Mouse (Mus musculus) hindbrain, embryonic 12.5 days (tissue): ENCODE results near the gene Apol7a. TPM values are rescaled to one million over a fixed set of nuclear protein-coding genes. Genes with fewer than 3 reads are reported as not detected.
"Not testable (repeated sequence)": the region's sequence is repeated elsewhere in the genome, so short reads cannot be mapped to it uniquely, and the experiment has no call there.

ENCODE experiments used
- ATAC-seq: fragments of 200-750 bp; cut with Nextera tagmentation; 2 replicates; pipeline ENCODE4 v1.8.0; 2017; ENCODE audit warnings: moderate TSS enrichment; ENCODE audit not compliant: low FRiP score
- H3K27ac ChIP-seq: fragments of 300-500 bp; sonication (generic); 2 replicates; pipeline ENCODE4 v1.5.1; 2016; ENCODE audit warnings: mild to moderate bottlenecking
- H3K27me3 ChIP-seq: fragments of 300-500 bp; sonication (generic); 2 replicates; pipeline ENCODE4 v1.6.1; 2016; ENCODE audit warnings: mild to moderate bottlenecking
- H3K36me3 ChIP-seq: fragments of 300-500 bp; sonication (generic); 2 replicates; pipeline ENCODE4 v1.6.1; 2016; ENCODE audit warnings: mild to moderate bottlenecking
- H3K4me1 ChIP-seq: fragments of 300-500 bp; sonication (generic); 2 replicates; pipeline ENCODE4 v1.6.1; 2016
- H3K4me2 ChIP-seq: fragments of 300-500 bp; sonication (generic); replicated peaks from 2 replicates; pipeline ENCODE4 v1.6.1; 2016; ENCODE audit warnings: mild to moderate bottlenecking
- H3K4me3 ChIP-seq: fragments of 300-500 bp; sonication (generic); 2 replicates; pipeline ENCODE4 v1.5.1; 2016; ENCODE audit warnings: mild to moderate bottlenecking
- H3K9ac ChIP-seq: fragments of 300-500 bp; sonication (generic); 2 replicates; pipeline ENCODE4 v1.6.1; 2016; ENCODE audit warnings: mild to moderate bottlenecking, moderate library complexity
- H3K9me3 ChIP-seq: fragments of 300-500 bp; sonication (generic); replicated peaks from 2 replicates; pipeline ENCODE4 v1.6.1; 2016; ENCODE audit warnings: mild to moderate bottlenecking
- WGBS: fragments of 180-500 bp; shearing (Covaris S2); methylation state at CpG from one replicate; pipeline ENCODE4 v1.1.7; 2016; 5-methylcytosine and 5-hydroxymethylcytosine counted together
- polyA plus RNA-seq: library from polyadenylated mRNA; unstranded; fragments of >200 nt; fragmentation: Nextera tagmentation; extraction: Ambion mirVana; gene quantifications from 2 replicates; pipeline ENCODE4 v1.2.1, GENCODE M21; 2016

Gene Apol7a
- polyA plus RNA-seq, 1 experiment from 2014 or later, result not detected

DNA sequence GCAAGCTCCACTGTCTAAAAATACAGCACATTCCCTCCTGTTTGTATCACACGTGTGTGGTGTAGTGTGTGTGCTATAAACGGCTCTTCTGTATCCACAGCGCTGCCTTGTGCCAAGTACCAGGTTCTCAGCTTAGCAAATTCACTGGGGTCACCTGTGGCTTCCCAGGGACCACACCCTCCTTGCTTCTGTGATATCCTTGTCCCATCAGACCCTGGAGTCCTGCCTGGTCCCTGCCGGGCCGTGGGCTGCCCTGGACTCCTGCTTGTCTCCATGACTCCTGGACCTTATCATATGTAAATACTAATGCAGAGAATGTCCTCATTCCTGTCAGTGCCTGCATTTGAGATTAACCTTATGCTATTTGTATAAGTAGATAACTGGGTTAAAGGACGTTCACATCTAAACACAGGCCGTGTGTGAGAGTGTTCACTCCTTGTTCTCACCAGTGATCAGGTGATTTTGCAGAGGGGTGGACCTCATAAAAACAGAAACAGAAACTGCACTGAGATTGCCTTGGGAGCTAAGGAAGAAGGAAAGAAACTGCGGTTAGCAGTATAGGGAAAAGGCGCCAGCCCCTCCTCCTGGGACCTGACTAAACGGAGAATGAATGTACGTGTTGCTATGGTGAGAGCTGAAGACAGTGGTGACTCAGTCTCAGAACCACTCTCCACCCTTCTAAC, 1.3 kb downstream of the Apol7a start:
- H3K27me3 ChIP-seq, H3K9ac ChIP-seq, H3K4me3 ChIP-seq, H3K9me3 ChIP-seq, H3K4me2 ChIP-seq, H3K27ac ChIP-seq, H3K36me3 ChIP-seq, H3K4me1 ChIP-seq, ATAC-seq: not testable (repeated sequence)
- WGBS, result 82% methylated on average over 11 of the region's 11 CpGs

DNA sequence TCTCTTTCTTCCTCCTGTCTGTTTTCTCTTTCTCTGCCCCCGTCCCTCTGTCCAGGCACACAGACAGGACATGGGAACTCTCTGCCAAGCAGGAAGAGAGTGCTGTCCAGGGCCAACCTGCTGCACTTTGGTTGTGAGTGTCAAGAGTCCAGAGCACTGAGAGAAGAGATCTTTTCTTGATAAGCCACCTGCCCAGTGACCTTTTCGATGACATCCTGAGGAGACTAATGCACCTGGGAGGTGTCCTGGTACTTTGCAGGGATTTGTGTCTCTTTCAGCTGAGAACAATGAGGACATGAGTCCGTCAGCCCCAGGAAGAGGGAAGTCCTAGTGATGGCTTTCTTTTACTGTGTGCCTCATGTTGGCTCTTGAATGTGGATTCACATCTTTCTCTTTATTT, 5.1 kb downstream of the Apol7a start:
- not testable (repeated sequence) for H3K9ac ChIP-seq, H3K4me3 ChIP-seq, H3K27me3 ChIP-seq, H3K27ac ChIP-seq, H3K36me3 ChIP-seq, H3K4me1 ChIP-seq, ATAC-seq, H3K4me2 ChIP-seq, H3K9me3 ChIP-seq
- 76% methylated on average over 3 of the region's 3 CpGs for WGBS

DNA sequence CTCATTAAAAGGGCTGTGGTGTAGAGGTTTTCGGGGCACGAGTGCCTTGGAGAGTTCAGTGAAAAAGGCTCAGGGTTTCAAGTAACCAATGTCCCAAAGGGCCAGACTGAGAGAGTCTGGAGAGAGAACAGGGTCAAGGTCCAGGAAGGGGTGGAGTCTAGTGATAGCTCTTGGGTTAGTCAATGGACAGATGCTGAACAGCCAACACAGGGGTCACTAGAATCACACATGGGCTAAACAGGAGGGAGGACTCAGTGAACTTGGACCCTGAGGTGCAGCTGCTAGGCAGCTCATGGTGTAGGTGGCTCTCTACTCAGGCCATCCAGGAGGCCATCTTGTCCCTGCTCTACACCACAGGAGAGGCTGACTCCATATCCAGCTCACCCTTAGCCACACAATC, 11.4 kb downstream of the Apol7a start:
- Histone ChIP-seq H3K36me3 (no peaks in the 10 kb centered on the region), H3K27ac (no peak overlapping the region), H3K27me3 (no peaks in the 10 kb centered on the region), H3K9ac (no peak overlapping the region), H3K4me1 (no peaks in the 10 kb centered on the region), H3K4me2 (no peak overlapping the region), H3K4me3 (no peak overlapping the region), H3K9me3 (no peaks in the 10 kb centered on the region)
- WGBS, result 91% methylated on average over 2 of the region's 2 CpGs
- no peak for ATAC-seq

DNA sequence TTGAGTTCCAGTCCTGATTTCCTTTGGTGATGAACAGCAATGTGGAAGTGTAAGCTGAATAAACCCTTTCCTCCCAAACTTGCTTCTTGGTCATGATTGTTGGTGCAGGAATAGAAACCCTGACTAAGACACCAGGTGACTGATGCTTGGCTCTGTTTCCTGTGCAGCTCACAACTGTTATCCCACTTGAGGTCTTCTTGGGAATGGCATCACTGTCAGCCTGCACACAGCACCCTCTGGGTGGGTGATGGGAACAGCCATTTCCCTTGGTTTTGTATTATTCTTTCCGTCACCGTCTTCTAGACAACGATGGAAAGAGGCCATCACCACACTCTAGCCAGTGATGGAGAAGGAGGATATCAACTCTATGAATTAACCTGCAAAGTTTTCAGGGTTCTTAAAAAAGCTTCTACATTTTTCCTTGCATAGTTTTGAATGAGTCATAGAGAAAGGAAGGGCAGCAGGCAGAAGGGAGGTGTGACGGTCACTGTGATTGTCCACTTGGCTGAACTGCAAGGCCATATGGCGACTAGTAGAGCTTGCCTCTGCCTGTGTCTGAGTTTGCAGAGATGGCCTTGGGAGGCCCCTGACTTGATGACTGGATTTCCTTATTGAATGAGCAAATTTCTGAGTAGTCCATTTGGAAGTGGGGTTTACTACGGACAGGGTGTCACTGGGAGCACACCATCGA, 14.4 kb downstream of the Apol7a start:
- H3K36me3 ChIP-seq, result no peaks in the 10 kb centered on the region
- no peaks in the 10 kb centered on the region for H3K9me3 ChIP-seq
- no peaks in the 10 kb centered on the region for H3K27me3 ChIP-seq
- ATAC-seq, result no peak
- H3K4me2 ChIP-seq, result no peak overlapping the region
- no peak overlapping the region for H3K27ac ChIP-seq
- no peak overlapping the region for H3K9ac ChIP-seq
- 95% methylated on average over 7 of the region's 7 CpGs for WGBS
- no peak overlapping the region for H3K4me3 ChIP-seq
- H3K4me1 ChIP-seq, result no peaks in the 10 kb centered on the region

- Histone ChIP-seq H3K27ac (no peak overlapping the region), H3K4me1 (no peaks in the 10 kb centered on the region), H3K4me3 (no peak overlapping the region), H3K36me3 (no peaks in the 10 kb centered on the region), H3K4me2 (no peak overlapping the region), H3K9ac (no peak overlapping the region), H3K27me3 (no peaks in the 10 kb centered on the region), H3K9me3 (no peaks in the 10 kb centered on the region)
- ATAC-seq, result no peak
- 78% methylated on average over 1 of the region's 1 CpGs for WGBS
Observed at GRCm38 (mm10) chr15:77382880-77383279, 16.0 kb downstream of the Apol7a start.

DNA sequence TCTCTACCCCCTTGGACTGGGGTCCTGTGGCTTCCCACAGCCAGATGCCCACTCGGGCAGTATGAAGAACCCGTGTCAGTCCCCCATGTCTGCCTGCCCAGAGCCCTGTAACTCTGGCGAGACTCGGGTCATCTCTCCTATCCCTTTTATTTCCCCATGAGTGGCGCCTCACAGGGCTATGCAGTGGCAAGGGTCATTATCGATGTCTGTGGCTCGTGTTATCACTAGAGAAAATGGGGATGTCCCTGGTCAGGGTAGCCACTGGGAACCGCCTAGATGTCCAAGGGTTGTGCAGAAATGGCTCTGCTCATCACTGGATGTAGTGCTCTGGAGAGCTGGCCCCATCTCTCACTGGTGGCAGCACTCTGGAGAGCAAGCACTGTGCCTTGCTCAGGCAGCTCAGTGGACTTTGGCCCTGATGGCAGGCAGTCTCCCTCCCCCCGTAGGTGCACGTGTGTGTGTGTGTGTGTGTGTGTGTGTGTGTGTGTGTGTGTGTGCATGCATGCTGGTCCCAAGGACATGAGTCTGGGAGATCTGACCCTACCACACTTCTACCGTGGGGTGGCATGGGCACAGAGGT, 16.5 kb downstream of the Apol7a start:
- Histone ChIP-seq H3K4me2 (no peak overlapping the region), H3K9me3 (no peaks in the 10 kb centered on the region), H3K4me3 (no peak overlapping the region), H3K9ac (no peak overlapping the region), H3K27me3 (no peaks in the 10 kb centered on the region), H3K27ac (no peak overlapping the region), H3K36me3 (no peaks in the 10 kb centered on the region), H3K4me1 (no peaks in the 10 kb centered on the region)
- ATAC-seq, result no peak
- WGBS, result 85% methylated on average over 11 of the region's 11 CpGs

GRCm38 (mm10) chr15:77381481-77381880, 17.4 kb downstream of the Apol7a start:
- H3K27me3 ChIP-seq, result no peaks in the 10 kb centered on the region
- no peaks in the 10 kb centered on the region for H3K9me3 ChIP-seq
- H3K27ac ChIP-seq, result no peak overlapping the region
- H3K4me1 ChIP-seq, result no peaks in the 10 kb centered on the region
- 80% methylated on average over 6 of the region's 6 CpGs for WGBS
- no peak overlapping the region for H3K9ac ChIP-seq
- H3K36me3 ChIP-seq, result no peaks in the 10 kb centered on the region
- no peak for ATAC-seq
- no peak overlapping the region for H3K4me3 ChIP-seq
- no peak overlapping the region for H3K4me2 ChIP-seq

DNA sequence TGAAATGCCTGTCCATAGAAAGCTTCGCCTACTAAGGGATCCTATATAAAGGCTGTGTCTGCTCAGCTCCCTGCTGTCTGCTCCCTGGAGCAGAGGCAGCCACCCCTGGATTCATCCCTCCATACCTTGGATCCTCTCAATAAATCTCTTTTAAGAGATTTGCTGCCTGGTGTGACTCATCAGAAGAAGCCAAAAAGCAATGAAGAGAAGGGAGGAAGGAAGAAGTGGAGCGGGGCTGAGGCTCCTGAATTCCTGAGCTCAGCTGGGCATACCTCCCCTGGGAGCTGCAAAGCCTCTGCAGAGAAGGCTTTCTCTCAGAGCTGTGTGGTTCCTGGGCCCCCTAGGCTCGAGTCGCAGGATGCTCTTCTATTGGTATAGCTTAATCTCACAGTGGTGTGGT, 19.0 kb downstream of the Apol7a start:
- ATAC-seq, result no peak
- no peaks in the 10 kb centered on the region for H3K36me3 ChIP-seq
- no peak overlapping the region for H3K4me3 ChIP-seq
- H3K27ac ChIP-seq, result no peak overlapping the region
- H3K9ac ChIP-seq, result no peak overlapping the region
- H3K9me3 ChIP-seq, result no peaks in the 10 kb centered on the region
- no peaks in the 10 kb centered on the region for H3K27me3 ChIP-seq
- H3K4me2 ChIP-seq, result no peak overlapping the region
- no peaks in the 10 kb centered on the region for H3K4me1 ChIP-seq
- WGBS, result 52% methylated on average over 4 of the region's 4 CpGs

- Histone ChIP-seq H3K9ac (no peak overlapping the region), H3K4me2 (no peak overlapping the region), H3K27me3 (no peaks in the 10 kb centered on the region), H3K4me1 (no peaks in the 10 kb centered on the region), H3K27ac (no peak overlapping the region), H3K9me3 (no peaks in the 10 kb centered on the region), H3K36me3 (no peaks in the 10 kb centered on the region), H3K4me3 (no peak overlapping the region)
- no peak for ATAC-seq
- WGBS, result 94% methylated on average over 4 of the region's 4 CpGs
Observed at GRCm38 (mm10) chr15:77377419-77377818, 21.5 kb downstream of the Apol7a start.

DNA sequence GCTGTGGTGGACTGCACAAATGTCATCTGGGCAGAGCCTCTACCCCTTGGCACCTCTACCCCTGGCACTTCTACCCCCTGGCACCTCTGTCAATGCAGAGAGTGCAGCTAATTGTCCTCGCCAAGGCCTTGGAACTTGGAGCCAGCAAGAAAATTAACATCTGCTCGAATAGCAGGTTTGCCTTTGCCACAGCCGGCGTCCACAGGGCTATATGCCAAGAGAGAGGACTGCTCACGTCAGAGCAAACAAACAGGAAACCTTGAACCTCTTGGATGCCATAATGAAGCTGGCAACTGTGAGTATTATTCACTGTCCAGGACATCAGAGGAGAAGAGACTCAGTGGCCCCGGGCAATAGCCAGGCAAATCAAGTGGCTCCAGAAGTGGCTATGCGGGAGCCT, 22.0 kb downstream of the Apol7a start:
- Histone ChIP-seq H3K9ac (no peak overlapping the region), H3K4me1 (no peaks in the 10 kb centered on the region), H3K4me2 (no peak overlapping the region), H3K27ac (no peak overlapping the region), H3K27me3 (no peaks in the 10 kb centered on the region), H3K36me3 (no peaks in the 10 kb centered on the region), H3K4me3 (no peak overlapping the region), H3K9me3 (no peaks in the 10 kb centered on the region)
- no peak for ATAC-seq
- WGBS, result 87% methylated on average over 7 of the region's 7 CpGs

GRCm38 (mm10) chr15:77370588-77370987, 28.3 kb downstream of the Apol7a start:
- Histone ChIP-seq H3K9ac (no peak overlapping the region), H3K27ac (no peak overlapping the region), H3K27me3 (no peaks in the 10 kb centered on the region), H3K4me1 (peaks cover 23% of the 10 kb centered on the region), H3K9me3 (no peaks in the 10 kb centered on the region), H3K36me3 (no peaks in the 10 kb centered on the region), H3K4me2 (no peak overlapping the region), H3K4me3 (no peak overlapping the region)
- WGBS, result 93% methylated on average over 8 of the region's 8 CpGs
- no peak for ATAC-seq

DNA sequence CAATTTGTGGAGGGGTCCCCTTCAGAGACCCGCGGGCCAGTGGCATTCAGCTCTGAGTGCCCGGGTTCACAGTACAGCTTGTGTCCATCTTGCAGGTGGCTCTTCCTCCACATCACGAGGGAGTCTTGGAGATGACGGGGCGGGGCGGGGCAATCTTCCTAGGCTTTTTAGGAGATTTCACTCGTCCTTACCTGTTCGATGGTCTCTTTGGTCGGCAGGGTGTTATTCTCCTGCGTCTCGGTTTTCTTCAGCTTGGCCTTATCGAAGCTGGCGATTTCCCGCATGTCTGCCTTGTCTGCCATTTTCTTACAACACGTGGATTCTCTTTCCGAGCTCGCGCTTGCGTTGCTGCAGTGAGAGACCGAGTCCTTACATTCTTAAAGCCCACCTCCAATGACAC, 28.9 kb downstream of the Apol7a start:
- no peak for ATAC-seq
- Histone ChIP-seq H3K4me2 (no peak overlapping the region), H3K4me3 (no peak overlapping the region), H3K9ac (no peak overlapping the region), H3K27me3 (no peaks in the 10 kb centered on the region), H3K27ac (no peak overlapping the region), H3K4me1 (peaks cover 26% of the 10 kb centered on the region), H3K9me3 (no peaks in the 10 kb centered on the region), H3K36me3 (no peaks in the 10 kb centered on the region)
- WGBS, result 94% methylated on average over 21 of the region's 21 CpGs

DNA sequence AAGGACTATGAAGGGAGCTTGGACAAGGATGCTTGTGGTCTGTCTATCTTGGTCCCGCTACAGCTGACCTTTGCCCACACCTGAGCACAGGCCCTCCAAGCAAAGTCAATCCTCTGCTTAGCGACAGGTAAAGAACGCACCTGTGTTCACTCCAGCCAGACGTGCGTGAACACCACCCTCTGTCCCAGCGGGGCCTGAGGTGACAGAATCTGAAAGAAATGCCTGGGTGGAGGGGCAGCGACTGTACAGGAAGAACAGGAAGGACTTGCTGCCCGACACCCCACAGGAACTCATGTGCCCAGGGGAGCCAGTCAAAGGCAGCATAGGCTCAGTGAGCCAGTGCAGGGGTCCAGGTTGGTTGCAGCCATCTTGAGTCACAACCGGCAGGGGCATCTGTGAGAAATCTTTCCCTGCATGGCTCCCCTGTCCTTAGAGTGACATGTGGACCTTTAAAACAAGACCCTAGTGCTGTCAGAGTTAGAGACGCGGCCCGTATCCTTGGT, 30.0 kb downstream of the Apol7a start:
- Histone ChIP-seq H3K27me3 (no peaks in the 10 kb centered on the region), H3K9me3 (no peaks in the 10 kb centered on the region), H3K4me1 (peaks cover 31% of the 10 kb centered on the region), H3K36me3 (no peaks in the 10 kb centered on the region), H3K9ac (no peak overlapping the region), H3K27ac (no peak overlapping the region), H3K4me3 (no peak overlapping the region), H3K4me2 (no peak overlapping the region)
- WGBS, result 89% methylated on average over 12 of the region's 12 CpGs
- no peak for ATAC-seq
